Mouse (Mus musculus): Measurements from ENCODE around the gene 4930402H24Rik. TPM values are rescaled to one million over a fixed set of nuclear protein-coding genes. Genes with fewer than 3 reads are reported as not detected.

4930402H24Rik gene
- polyA plus RNA-seq, 1 experiment from 2014 or later, result 50.9 TPM

GRCm38 (mm10) chr2:130906584-130907315 is 544 bp upstream of the 4930402H24Rik start:
- Histone ChIP-seq H3K4me3 (peak overlapping the region; percentile 97), H3K27ac (peak overlapping the region; percentile 90), H3K36me3 (no peaks in the 10 kb centered on the region), H3K9me3 (no peaks in the 10 kb centered on the region), H3K27me3 (ENCODE audit: insufficient read depth, poor library complexity, severe bottlenecking) (no peaks in the 10 kb centered on the region), H3K4me1 (replicated peaks) (peaks cover 25% of the 10 kb centered on the region)
- DNase-seq (ENCODE audit: low spot score), result peak; percentile 47
- WGBS, result 1% methylated on average over 58 of the region's 58 CpGs

GRCm38 (mm10) chr2:130898783-130899182 is 7.4 kb downstream of the 4930402H24Rik start:
- no peak overlapping the region for H3K4me3 ChIP-seq
- H3K27ac ChIP-seq, result no peak overlapping the region
- H3K36me3 ChIP-seq, result no peaks in the 10 kb centered on the region
- WGBS, result 84% methylated on average over 2 of the region's 2 CpGs
- DNase-seq (ENCODE audit: low spot score), result no peak
- H3K27me3 ChIP-seq (ENCODE audit: insufficient read depth, poor library complexity, severe bottlenecking), result no peaks in the 10 kb centered on the region
- no peaks in the 10 kb centered on the region for H3K4me1 ChIP-seq (replicated peaks)
- H3K9me3 ChIP-seq, result no peaks in the 10 kb centered on the region

GRCm38 (mm10) chr2:130897856-130898255 is 8.3 kb downstream of the 4930402H24Rik start:
- Histone ChIP-seq H3K9me3 (no peaks in the 10 kb centered on the region), H3K27ac (no peak overlapping the region), H3K4me1 (replicated peaks) (no peaks in the 10 kb centered on the region), H3K27me3 (ENCODE audit: insufficient read depth, poor library complexity, severe bottlenecking) (no peaks in the 10 kb centered on the region), H3K36me3 (no peaks in the 10 kb centered on the region), H3K4me3 (no peak overlapping the region)
- 78% methylated on average over 2 of the region's 2 CpGs for WGBS
- DNase-seq (ENCODE audit: low spot score), result no peak

GRCm38 (mm10) chr2:130896944-130897343 is 9.3 kb downstream of the 4930402H24Rik start:
- Histone ChIP-seq H3K4me1 (replicated peaks) (no peaks in the 10 kb centered on the region), H3K27me3 (ENCODE audit: insufficient read depth, poor library complexity, severe bottlenecking) (no peaks in the 10 kb centered on the region), H3K36me3 (no peaks in the 10 kb centered on the region), H3K9me3 (no peaks in the 10 kb centered on the region), H3K4me3 (no peak overlapping the region), H3K27ac (no peak overlapping the region)
- no peak for DNase-seq (ENCODE audit: low spot score)
- WGBS, result 97% methylated on average over 2 of the region's 2 CpGs

- Histone ChIP-seq H3K27me3 (ENCODE audit: insufficient read depth, poor library complexity, severe bottlenecking) (no peaks in the 10 kb centered on the region), H3K9me3 (no peaks in the 10 kb centered on the region), H3K4me1 (replicated peaks) (no peaks in the 10 kb centered on the region), H3K27ac (no peak overlapping the region), H3K36me3 (0 out of 2 replicates have a peak, but pooled peaks cover 3% of the 10 kb centered on the region), H3K4me3 (no peak overlapping the region)
- DNase-seq (ENCODE audit: low spot score), result no peak
- WGBS, result 91% methylated on average over 1 of the region's 1 CpGs
Observed at GRCm38 (mm10) chr2:130887456-130887855, 18.8 kb downstream of the 4930402H24Rik start.

- no peak overlapping the region for H3K27ac ChIP-seq
- H3K36me3 ChIP-seq, result 0 out of 2 replicates have a peak, but pooled peaks cover 3% of the 10 kb centered on the region
- H3K9me3 ChIP-seq, result no peaks in the 10 kb centered on the region
- H3K4me3 ChIP-seq, result no peak overlapping the region
- no peaks in the 10 kb centered on the region for H3K4me1 ChIP-seq (replicated peaks)
- H3K27me3 ChIP-seq (ENCODE audit: insufficient read depth, poor library complexity, severe bottlenecking), result no peaks in the 10 kb centered on the region
- DNase-seq (ENCODE audit: low spot score), result no peak
Observed at GRCm38 (mm10) chr2:130886983-130887382, 19.2 kb downstream of the 4930402H24Rik start.

GRCm38 (mm10) chr2:130877376-130877775 is 28.8 kb downstream of the 4930402H24Rik start:
- 39% methylated on average over 3 of the region's 3 CpGs for WGBS

GRCm38 (mm10) chr2:130870916-130871315 is 35.3 kb downstream of the 4930402H24Rik start:
- H3K4me1 ChIP-seq (replicated peaks), result no peaks in the 10 kb centered on the region
- H3K9me3 ChIP-seq, result no peaks in the 10 kb centered on the region
- no peak overlapping the region for H3K27ac ChIP-seq
- WGBS, result 94% methylated on average over 5 of the region's 5 CpGs
- H3K36me3 ChIP-seq, result no peaks in the 10 kb centered on the region
- H3K27me3 ChIP-seq (ENCODE audit: insufficient read depth, poor library complexity, severe bottlenecking), result no peaks in the 10 kb centered on the region
- no peak for DNase-seq (ENCODE audit: low spot score)
- H3K4me3 ChIP-seq, result no peak overlapping the region

More at GRCm38 (mm10) chr2:130877376-130877775, 28.8 kb downstream of the 4930402H24Rik start:
- 0 out of 2 replicates have a peak, but pooled peaks cover 3% of the 10 kb centered on the region for H3K4me1 ChIP-seq (replicated peaks)
- no peaks in the 10 kb centered on the region for H3K27me3 ChIP-seq (ENCODE audit: insufficient read depth, poor library complexity, severe bottlenecking)
- 0 out of 2 replicates have a peak, but pooled peaks cover 4% of the 10 kb centered on the region for H3K36me3 ChIP-seq
- no peak overlapping the region for H3K4me3 ChIP-seq
- DNase-seq (ENCODE audit: low spot score), result no peak
- no peaks in the 10 kb centered on the region for H3K9me3 ChIP-seq
- H3K27ac ChIP-seq, result no peak overlapping the region

- Histone ChIP-seq H3K27ac (no peak overlapping the region), H3K4me3 (no peak overlapping the region), H3K36me3 (no peaks in the 10 kb centered on the region), H3K9me3 (no peaks in the 10 kb centered on the region), H3K4me1 (replicated peaks) (no peaks in the 10 kb centered on the region), H3K27me3 (ENCODE audit: insufficient read depth, poor library complexity, severe bottlenecking) (no peaks in the 10 kb centered on the region)
- no peak for DNase-seq (ENCODE audit: low spot score)
- WGBS, result 86% methylated on average over 3 of the region's 3 CpGs
Observed at GRCm38 (mm10) chr2:130862091-130862490, 44.1 kb downstream of the 4930402H24Rik start.

- no peaks in the 10 kb centered on the region for H3K9me3 ChIP-seq
- no peak overlapping the region for H3K27ac ChIP-seq
- H3K4me3 ChIP-seq, result no peak overlapping the region
- no peaks in the 10 kb centered on the region for H3K4me1 ChIP-seq (replicated peaks)
- DNase-seq (ENCODE audit: low spot score), result no peak
- no peaks in the 10 kb centered on the region for H3K27me3 ChIP-seq (ENCODE audit: insufficient read depth, poor library complexity, severe bottlenecking)
- no peaks in the 10 kb centered on the region for H3K36me3 ChIP-seq
- WGBS, result 97% methylated on average over 1 of the region's 1 CpGs
Observed at GRCm38 (mm10) chr2:130852964-130853363, 53.2 kb downstream of the 4930402H24Rik start.

GRCm38 (mm10) chr2:130851363-130852246 is 54.6 kb downstream of the 4930402H24Rik start:
- Histone ChIP-seq H3K4me3 (no peak overlapping the region), H3K9me3 (no peaks in the 10 kb centered on the region), H3K27ac (no peak overlapping the region), H3K4me1 (replicated peaks) (no peaks in the 10 kb centered on the region), H3K27me3 (ENCODE audit: insufficient read depth, poor library complexity, severe bottlenecking) (no peaks in the 10 kb centered on the region), H3K36me3 (no peaks in the 10 kb centered on the region)
- no peak for DNase-seq (ENCODE audit: low spot score)
- WGBS, result 87% methylated on average over 9 of the region's 9 CpGs

- no peaks in the 10 kb centered on the region for H3K4me1 ChIP-seq (replicated peaks)
- H3K4me3 ChIP-seq, result no peak overlapping the region
- H3K27ac ChIP-seq, result no peak overlapping the region
- no peak for DNase-seq (ENCODE audit: low spot score)
- 73% methylated on average over 4 of the region's 4 CpGs for WGBS
- no peaks in the 10 kb centered on the region for H3K27me3 ChIP-seq (ENCODE audit: insufficient read depth, poor library complexity, severe bottlenecking)
- no peaks in the 10 kb centered on the region for H3K36me3 ChIP-seq
- H3K9me3 ChIP-seq, result no peaks in the 10 kb centered on the region
Observed at GRCm38 (mm10) chr2:130849688-130850087, 56.5 kb downstream of the 4930402H24Rik start.

GRCm38 (mm10) chr2:130848313-130848712 is 57.9 kb downstream of the 4930402H24Rik start:
- no peak for DNase-seq (ENCODE audit: low spot score)
- WGBS, result 83% methylated on average over 4 of the region's 4 CpGs
- Histone ChIP-seq H3K27me3 (ENCODE audit: insufficient read depth, poor library complexity, severe bottlenecking) (peaks cover 2% of the 10 kb centered on the region; the same call in 1 of the 2 replicates), H3K27ac (no peak overlapping the region), H3K4me1 (replicated peaks) (no peaks in the 10 kb centered on the region), H3K36me3 (no peaks in the 10 kb centered on the region), H3K9me3 (no peaks in the 10 kb centered on the region), H3K4me3 (no peak overlapping the region)
